ENCODE assay signal across 9 mouse cellular contexts in genomic region chr6:85483843-85484721, GRCm38 (mm10). TPM values are rescaled to one million over a fixed set of nuclear protein-coding genes. Genes with fewer than 3 reads are reported as not detected.
DNase-seq lines count a peak whose midpoint lies in the region; ATAC-seq lines count a peak whose summit lies in the region.
"Had no signal": no experiment of that assay in that cellular context is flagged by ENCODE, and none has a peak within 500 bp of the region (broad histone marks: within the 10 kb centered on the region; RNA-seq: fewer than 3 reads in every experiment).

No protein-coding gene starts in this region.

- no peak for ATAC-seq in lung, embryonic 15.5 days (ENCODE audit: borderline replicate concordance, extremely low read depth, low FRiP score, low TSS enrichment)
- no peak for ATAC-seq in hindbrain, embryonic 15.5 days (ENCODE audit: low FRiP score, low read depth)

- H3K27me3 ChIP-seq in lung, embryonic 15.5 days = peaks cover 46% of the 10 kb centered on the region
- H3K27me3 ChIP-seq in hindbrain, embryonic 15.5 days = peaks cover 38% of the 10 kb centered on the region

- no peak overlapping the region for H3K27ac ChIP-seq in lung, embryonic 15.5 days
- no peak overlapping the region for H3K27ac ChIP-seq in hindbrain, embryonic 15.5 days (replicated peaks)

- no peaks in the 10 kb centered on the region for H3K36me3 ChIP-seq in lung, embryonic 15.5 days
- no peaks in the 10 kb centered on the region for H3K36me3 ChIP-seq in hindbrain, embryonic 15.5 days

- H3K4me1 ChIP-seq in lung, embryonic 15.5 days = peaks cover 7% of the 10 kb centered on the region; the same call in 1 of the 2 replicates
- H3K4me1 ChIP-seq in hindbrain, embryonic 15.5 days (replicated peaks) = peaks cover 13% of the 10 kb centered on the region

- no peaks in the 10 kb centered on the region for H3K9me3 ChIP-seq in lung, embryonic 15.5 days
- H3K9me3 ChIP-seq in hindbrain, embryonic 15.5 days = no peaks in the 10 kb centered on the region

- WGBS in lung, embryonic 15.5 days = 2% methylated on average over 87 of the region's 92 CpGs
- 5% methylated on average over 92 of the region's 92 CpGs for WGBS in hindbrain, embryonic 15.5 days

- H3K4me3 ChIP-seq in lung, embryonic 15.5 days = peak overlapping the region; percentile 35
- peak overlapping the region; percentile 34 for H3K4me3 ChIP-seq in hindbrain, embryonic 15.5 days

- no peak for DNase-seq in lung, postnatal 4 days
- peak; percentile 59 to 66 for DNase-seq in cerebellum, postnatal 10 days
- DNase-seq in neural tube, embryonic 10.5 days (ENCODE audit: extremely low spot score, low spot score) = peak; percentile 24
- no peak for DNase-seq in adrenal gland, adult 18-20 months (ENCODE audit: low spot score in 2 of 2)
- no peak for DNase-seq in frontal cortex, postnatal 25 days (ENCODE audit: low spot score in 2 of 2)
- DNase-seq in spleen, postnatal 10 days (ENCODE audit: low spot score in 2 of 2) = no peak

- H3K9ac ChIP-seq in lung, embryonic 15.5 days = no peak overlapping the region
- H3K9ac ChIP-seq in hindbrain, embryonic 15.5 days = no peak overlapping the region

- H3K4me2 ChIP-seq in lung, embryonic 15.5 days = peak overlapping the region; percentile 58
- H3K4me2 ChIP-seq in hindbrain, embryonic 15.5 days = peak overlapping the region; percentile 57

RNA-seq across cellular contexts. Expression of gene Fbxo41, which starts 18.7 kb away (rescaled TPM):
- 0.06 and 0.16 TPM in 2 replicates for polyA plus RNA-seq in lung, embryonic 15.5 days (2015; fragmentation: Nextera tagmentation; extraction: Ambion mirVana)
- polyA plus RNA-seq in hindbrain, embryonic 15.5 days (2015; fragmentation: Nextera tagmentation; extraction: Ambion mirVana) = 10.2 and 10.4 TPM in 2 replicates
- total RNA-seq in adrenal gland, adult 18-20 months (2021) = under 1 TPM; 0.56 to 0.58 TPM
- total RNA-seq: neutrophil, adult 5-6 weeks had no signal

RNA-seq across cellular contexts. Expression of gene Egr4, which starts 29.3 kb away (rescaled TPM):
- not detected in 2 replicates for polyA plus RNA-seq in lung, embryonic 15.5 days (2015; fragmentation: Nextera tagmentation; extraction: Ambion mirVana)
- 0.09 TPM in 1 of 2 replicates, not detected in the other for polyA plus RNA-seq in hindbrain, embryonic 15.5 days (2015; fragmentation: Nextera tagmentation; extraction: Ambion mirVana)
- not detected for total RNA-seq in adrenal gland, adult 18-20 months (2021)
- total RNA-seq: neutrophil, adult 5-6 weeks had no signal

RNA-seq across cellular contexts. Expression of gene Pradc1, which starts 32.3 kb away (rescaled TPM):
- polyA plus RNA-seq in lung, embryonic 15.5 days (2015; fragmentation: Nextera tagmentation; extraction: Ambion mirVana) = 46.0 and 46.7 TPM in 2 replicates
- 31.1 and 32.0 TPM in 2 replicates for polyA plus RNA-seq in hindbrain, embryonic 15.5 days (2015; fragmentation: Nextera tagmentation; extraction: Ambion mirVana)
- total RNA-seq in adrenal gland, adult 18-20 months (2021) = 10 to 100 TPM; 12.5 to 16.8 TPM

RNA-seq across cellular contexts. Expression of gene Cct7, which starts 32.8 kb away (rescaled TPM):
- polyA plus RNA-seq in lung, embryonic 15.5 days (2015; fragmentation: Nextera tagmentation; extraction: Ambion mirVana) = 502 and 506 TPM in 2 replicates
- polyA plus RNA-seq in hindbrain, embryonic 15.5 days (2015; fragmentation: Nextera tagmentation; extraction: Ambion mirVana) = 551 and 557 TPM in 2 replicates
- total RNA-seq in adrenal gland, adult 18-20 months (2021) = 100 to 1,000 TPM; 282 to 319 TPM

RNA-seq across cellular contexts. Expression of gene Smyd5, which starts 52.3 kb away (rescaled TPM):
- 62.6 and 64.0 TPM in 2 replicates for polyA plus RNA-seq in lung, embryonic 15.5 days (2015; fragmentation: Nextera tagmentation; extraction: Ambion mirVana)
- 69.0 and 79.1 TPM in 2 replicates for polyA plus RNA-seq in hindbrain, embryonic 15.5 days (2015; fragmentation: Nextera tagmentation; extraction: Ambion mirVana)
- total RNA-seq in adrenal gland, adult 18-20 months (2021) = 10 to 100 TPM; 39.8 to 43.2 TPM

Comparison
In these comparisons a context has a peak if more than half of its experiments do, and no peak if none do; other contexts are left out.
1. DNase-seq: peak in cerebellum, postnatal 10 days (2 of 2) and neural tube, embryonic 10.5 days (single experiment); none in lung, postnatal 4 days (0 of 2), adrenal gland, adult 18-20 months (0 of 2), frontal cortex, postnatal 25 days (0 of 2) and spleen, postnatal 10 days (0 of 2).